Mouse (Mus musculus): Measurements from ENCODE around the gene Cyyr1. TPM values are rescaled to one million over a fixed set of nuclear protein-coding genes. Genes with fewer than 3 reads are reported as not detected.
"Not testable (repeated sequence)": the region's sequence is repeated elsewhere in the genome, so short reads cannot be mapped to it uniquely, and the experiment has no call there.

Cyyr1 gene
- polyA plus RNA-seq (2016; fragmentation: Nextera tagmentation; extraction: Ambion mirVana): 4.9 and 5.1 TPM in 2 replicates

- H3K9me3 ChIP-seq (replicated peaks): not testable (repeated sequence)
Measured at GRCm38 (mm10) chr16:85553297-85553696, at the start of gene Cyyr1. Gene Cyyr1 (minus strand): TSS chr16:85553397.

DNA sequence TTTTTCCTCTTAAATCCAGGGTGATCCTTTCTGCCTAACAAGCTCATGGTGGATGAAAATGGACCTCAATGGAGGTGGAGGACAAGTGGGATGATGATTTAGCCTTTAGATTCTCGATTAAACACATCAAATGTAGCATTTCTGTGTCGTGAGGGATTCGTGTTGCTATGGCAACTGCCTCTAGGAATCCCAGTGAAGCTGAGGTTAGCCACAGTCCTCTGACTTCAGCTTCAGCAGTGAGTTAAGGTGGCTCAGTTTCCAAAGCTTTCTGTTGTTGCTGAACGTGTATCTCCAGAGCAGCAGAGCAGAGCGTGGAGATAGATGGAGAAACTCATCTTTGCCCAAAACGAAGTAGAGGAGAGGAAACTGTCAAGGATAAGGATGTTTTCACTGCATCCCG, 35.6 kb upstream of the Cyyr1 start:
- Histone ChIP-seq H3K27me3 (ENCODE audit: low read depth, poor library complexity, severe bottlenecking) (no peaks in the 10 kb centered on the region), H3K4me3 (no peak overlapping the region), H3K9me3 (replicated peaks) (no peaks in the 10 kb centered on the region), H3K36me3 (no peaks in the 10 kb centered on the region), H3K4me1 (no peaks in the 10 kb centered on the region), H3K27ac (replicated peaks) (no peak overlapping the region)
- no peak for DNase-seq (ENCODE audit: low spot score)
- 65% methylated on average over 7 of the region's 7 CpGs for WGBS

More at GRCm38 (mm10) chr16:85553297-85553696, at the start of gene Cyyr1:
- H3K4me3 ChIP-seq; H3K36me3 ChIP-seq; DNase-seq (ENCODE audit: low spot score); H3K27me3 ChIP-seq (ENCODE audit: low read depth, poor library complexity, severe bottlenecking); H3K27ac ChIP-seq (replicated peaks): not testable (repeated sequence)
- 83% methylated on average over 13 of the region's 13 CpGs for WGBS
- H3K4me1 ChIP-seq: peaks cover 19% of the 10 kb centered on the region

DNA sequence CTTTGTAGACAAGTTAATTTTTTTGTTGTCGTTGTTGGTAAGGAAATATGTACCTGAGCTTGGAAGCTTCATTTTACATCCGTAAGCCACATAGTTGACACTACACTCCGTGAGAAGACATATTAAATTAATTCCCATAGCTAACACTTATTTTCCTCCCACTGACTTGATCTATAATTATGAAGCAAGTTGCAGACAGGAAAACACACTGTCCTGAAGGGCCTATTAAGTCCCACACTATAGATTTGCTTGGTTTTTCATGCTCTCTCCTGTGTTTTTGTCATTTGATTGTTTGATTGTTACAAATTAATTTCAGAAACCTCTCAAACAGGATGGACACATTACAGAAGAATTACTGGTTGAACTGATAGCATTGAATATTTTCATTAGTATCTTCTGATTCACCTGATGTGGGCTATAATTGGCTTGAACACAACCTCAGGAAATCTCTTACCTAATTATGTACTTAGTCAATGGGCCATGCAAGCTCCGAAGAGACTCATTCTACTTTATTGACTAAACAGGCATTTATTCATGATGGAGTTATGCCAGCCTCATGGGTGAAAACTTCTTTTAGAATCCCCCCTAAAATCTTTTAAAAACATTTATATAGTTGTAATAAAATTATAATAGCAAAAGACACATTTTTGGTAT, 34.5 kb upstream of the Cyyr1 start:
- no peak overlapping the region for H3K27ac ChIP-seq (replicated peaks)
- no peaks in the 10 kb centered on the region for H3K9me3 ChIP-seq (replicated peaks)
- no peaks in the 10 kb centered on the region for H3K4me1 ChIP-seq
- no peak overlapping the region for H3K4me3 ChIP-seq
- WGBS: 94% methylated on average over 4 of the region's 4 CpGs
- no peaks in the 10 kb centered on the region for H3K36me3 ChIP-seq
- H3K27me3 ChIP-seq (ENCODE audit: low read depth, poor library complexity, severe bottlenecking): no peaks in the 10 kb centered on the region
- no peak for DNase-seq (ENCODE audit: low spot score)

DNA sequence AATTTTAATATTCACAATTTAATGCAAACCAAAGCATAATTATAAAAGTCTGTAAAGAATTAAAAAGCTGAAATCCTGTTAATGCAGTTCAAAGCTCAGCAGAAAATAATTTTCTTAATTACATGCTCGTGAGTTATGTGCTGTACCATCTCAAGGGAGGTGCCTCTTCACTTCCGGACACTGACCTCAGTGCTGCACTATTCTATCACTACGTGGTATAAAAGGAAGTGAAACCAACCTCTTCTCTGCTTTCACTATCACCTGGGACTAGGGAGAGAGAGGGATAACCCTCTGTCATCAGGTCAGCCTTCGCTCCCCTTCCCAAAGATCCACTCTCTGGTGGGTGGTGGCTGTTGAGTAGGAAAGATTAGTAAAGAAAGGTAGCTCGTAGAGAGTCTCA, 13.3 kb upstream of the Cyyr1 start:
- Histone ChIP-seq H3K36me3 (no peaks in the 10 kb centered on the region), H3K4me1 (no peaks in the 10 kb centered on the region), H3K27me3 (ENCODE audit: low read depth, poor library complexity, severe bottlenecking) (no peaks in the 10 kb centered on the region), H3K27ac (replicated peaks) (no peak overlapping the region), H3K9me3 (replicated peaks) (no peaks in the 10 kb centered on the region), H3K4me3 (no peak overlapping the region)
- 87% methylated on average over 5 of the region's 5 CpGs for WGBS
- no peak for DNase-seq (ENCODE audit: low spot score)

GRCm38 (mm10) chr16:85553838-85554237, 641 bp upstream of the Cyyr1 start:
- WGBS: 44% methylated on average over 8 of the region's 8 CpGs
- H3K4me1 ChIP-seq: peaks cover 16% of the 10 kb centered on the region
- H3K27me3 ChIP-seq (ENCODE audit: low read depth, poor library complexity, severe bottlenecking): no peaks in the 10 kb centered on the region
- no peak overlapping the region for H3K27ac ChIP-seq (replicated peaks)
- H3K36me3 ChIP-seq: no peaks in the 10 kb centered on the region
- no peak for DNase-seq (ENCODE audit: low spot score)
- H3K4me3 ChIP-seq: no peak overlapping the region
- H3K9me3 ChIP-seq (replicated peaks): no peaks in the 10 kb centered on the region

DNA sequence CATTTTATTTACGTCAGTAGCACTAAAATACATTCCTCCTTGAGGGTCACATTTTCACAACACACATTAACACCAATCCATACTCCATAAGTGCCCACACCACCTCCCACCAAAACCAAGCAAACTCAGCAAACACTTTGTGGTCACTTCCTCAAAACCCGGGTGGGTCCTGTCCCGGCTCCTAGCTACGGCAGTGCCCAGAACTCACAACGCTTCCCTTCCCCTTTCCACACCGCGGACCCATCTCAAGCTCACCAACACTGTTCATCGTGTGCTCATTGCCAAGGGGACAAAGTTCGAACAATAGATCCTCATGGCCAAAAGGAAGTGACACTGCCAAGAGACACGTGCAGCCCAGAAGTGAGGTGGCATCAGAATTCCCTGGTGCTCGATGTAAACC, 1.2 kb downstream of the Cyyr1 start:
- H3K9me3 ChIP-seq (replicated peaks); H3K36me3 ChIP-seq; H3K4me3 ChIP-seq; H3K27ac ChIP-seq (replicated peaks); DNase-seq (ENCODE audit: low spot score); H3K27me3 ChIP-seq (ENCODE audit: low read depth, poor library complexity, severe bottlenecking): not testable (repeated sequence)
- H3K4me1 ChIP-seq: peaks cover 19% of the 10 kb centered on the region
- WGBS: 95% methylated on average over 1 of the region's 11 CpGs

GRCm38 (mm10) chr16:85549971-85550567, 3.1 kb downstream of the Cyyr1 start:
- Histone ChIP-seq H3K4me1 (peaks cover 19% of the 10 kb centered on the region), H3K4me3 (peak overlapping the region; percentile 61), H3K27ac (replicated peaks) (peak overlapping the region; percentile 88), H3K9me3 (replicated peaks) (no peaks in the 10 kb centered on the region), H3K36me3 (no peaks in the 10 kb centered on the region), H3K27me3 (ENCODE audit: low read depth, poor library complexity, severe bottlenecking) (no peaks in the 10 kb centered on the region)
- DNase-seq (ENCODE audit: low spot score): peak; percentile 68
- under 1% methylated on average over 25 of the region's 25 CpGs for WGBS

GRCm38 (mm10) chr16:85546519-85546918, 6.7 kb downstream of the Cyyr1 start:
- Histone ChIP-seq H3K4me1 (peaks cover 19% of the 10 kb centered on the region), H3K4me3 (no peak overlapping the region), H3K36me3 (no peaks in the 10 kb centered on the region), H3K27me3 (ENCODE audit: low read depth, poor library complexity, severe bottlenecking) (no peaks in the 10 kb centered on the region), H3K27ac (replicated peaks) (no peak overlapping the region), H3K9me3 (replicated peaks) (no peaks in the 10 kb centered on the region)
- WGBS: 81% methylated on average over 6 of the region's 6 CpGs
- no peak for DNase-seq (ENCODE audit: low spot score)

- WGBS: 86% methylated on average over 4 of the region's 4 CpGs
- DNase-seq (ENCODE audit: low spot score): no peak
- Histone ChIP-seq H3K36me3 (no peaks in the 10 kb centered on the region), H3K27me3 (ENCODE audit: low read depth, poor library complexity, severe bottlenecking) (no peaks in the 10 kb centered on the region), H3K27ac (replicated peaks) (no peak overlapping the region), H3K4me3 (no peak overlapping the region), H3K9me3 (replicated peaks) (no peaks in the 10 kb centered on the region), H3K4me1 (no peaks in the 10 kb centered on the region)
Measured at GRCm38 (mm10) chr16:85541676-85542273, 11.4 kb downstream of the Cyyr1 start.

- H3K4me1 ChIP-seq: no peaks in the 10 kb centered on the region
- 95% methylated on average over 6 of the region's 6 CpGs for WGBS
- no peaks in the 10 kb centered on the region for H3K9me3 ChIP-seq (replicated peaks)
- no peaks in the 10 kb centered on the region for H3K36me3 ChIP-seq
- no peak overlapping the region for H3K4me3 ChIP-seq
- DNase-seq (ENCODE audit: low spot score): no peak
- H3K27ac ChIP-seq (replicated peaks): no peak overlapping the region
- no peaks in the 10 kb centered on the region for H3K27me3 ChIP-seq (ENCODE audit: low read depth, poor library complexity, severe bottlenecking)
Measured at GRCm38 (mm10) chr16:85541023-85541422, 12.2 kb downstream of the Cyyr1 start.

- Histone ChIP-seq H3K27ac (replicated peaks) (no peak overlapping the region), H3K36me3 (no peaks in the 10 kb centered on the region), H3K27me3 (ENCODE audit: low read depth, poor library complexity, severe bottlenecking) (no peaks in the 10 kb centered on the region), H3K9me3 (replicated peaks) (no peaks in the 10 kb centered on the region), H3K4me1 (no peaks in the 10 kb centered on the region), H3K4me3 (no peak overlapping the region)
- WGBS: 78% methylated on average over 5 of the region's 5 CpGs
- DNase-seq (ENCODE audit: low spot score): no peak
Measured at GRCm38 (mm10) chr16:85538367-85538766, 14.8 kb downstream of the Cyyr1 start.

GRCm38 (mm10) chr16:85536075-85536474, 17.1 kb downstream of the Cyyr1 start:
- no peak for DNase-seq (ENCODE audit: low spot score)
- no peaks in the 10 kb centered on the region for H3K4me1 ChIP-seq
- no peaks in the 10 kb centered on the region for H3K9me3 ChIP-seq (replicated peaks)
- no peak overlapping the region for H3K4me3 ChIP-seq
- no peaks in the 10 kb centered on the region for H3K27me3 ChIP-seq (ENCODE audit: low read depth, poor library complexity, severe bottlenecking)
- H3K27ac ChIP-seq (replicated peaks): no peak overlapping the region
- H3K36me3 ChIP-seq: no peaks in the 10 kb centered on the region
- WGBS: 94% methylated on average over 8 of the region's 8 CpGs

Data from midbrain, embryonic 10.5 days (tissue).